Mouse (Mus musculus) olfactory bulb, adult 2 months (tissue): ENCODE data around the gene Elp1. TPM values are rescaled to one million over a fixed set of nuclear protein-coding genes. Genes with fewer than 3 reads are reported as not detected.

Source experiments
- H3K27ac ChIP-seq: fragments of 200-500 bp; 2 replicates; pipeline ENCODE4 v1.5.1; 2012; ENCODE audit warnings: low read depth, low read length; ENCODE audit not compliant: insufficient read depth
- H3K4me1 ChIP-seq: fragments of 200-500 bp; 2 replicates; pipeline ENCODE4 v1.6.1; 2012; ENCODE audit warnings: low read length; ENCODE audit not compliant: control insufficient read depth, insufficient read depth
- H3K4me3 ChIP-seq: fragments of 200-500 bp; 2 replicates; pipeline ENCODE4 v1.5.1; 2012; ENCODE audit warnings: mild to moderate bottlenecking, low read depth, low read length, moderate library complexity; ENCODE audit not compliant: insufficient read depth
- CTCF ChIP-seq: fragments of 200-500 bp; IDR thresholded peaks from 2 replicates; pipeline ENCODE4 v1.5.1; 2012; ENCODE audit warnings: low read depth, mild to moderate bottlenecking, low read length, moderate library complexity; ENCODE audit not compliant: insufficient read depth
- POLR2A ChIP-seq: fragments of 200-500 bp; IDR thresholded peaks from 2 replicates; pipeline ENCODE4 v1.6.1; 2012; ENCODE audit warnings: mild to moderate bottlenecking, low read depth, low read length, moderate library complexity; ENCODE audit not compliant: insufficient read depth
- WGBS: fragments of 180-500 bp; shearing (Covaris S2); methylation state at CpG from one replicate; pipeline ENCODE4 v1.1.7; 2018; 5-methylcytosine and 5-hydroxymethylcytosine counted together
- polyA plus RNA-seq: library from polyadenylated mRNA; stranded (reverse); fragments of >200 nt; gene quantifications from 2 replicates; pipeline ENCODE4 v1.2.4, GENCODE M21; 2012; ENCODE audit warnings: low replicate concordance; ENCODE audit not compliant: missing spikeins, insufficient read depth, insufficient read length

Gene Elp1
- polyA plus RNA-seq, 1 experiment, result not detected

GRCm38 (mm10) chr4:56831998-56832397 lies 29.9 kb upstream of the Elp1 start:
- 85% methylated on average over 7 of the region's 7 CpGs for WGBS
- Histone ChIP-seq H3K4me3 (no peak overlapping the region), H3K27ac (no peak overlapping the region), H3K4me1 (no peaks in the 10 kb centered on the region)
- no peak for TF ChIP-seq POLR2A
- no peak for TF ChIP-seq CTCF

- 69% methylated on average over 13 of the region's 13 CpGs for WGBS
- no peak overlapping the region for H3K4me3 ChIP-seq
- TF ChIP-seq POLR2A (no peak), CTCF (no peak)
- no peak overlapping the region for H3K27ac ChIP-seq
- H3K4me1 ChIP-seq, result no peaks in the 10 kb centered on the region
These were observed 29.0 kb upstream of the Elp1 start for GRCm38 (mm10) chr4:56831013-56831609.

GRCm38 (mm10) chr4:56829511-56829921 lies 27.4 kb upstream of the Elp1 start:
- TF ChIP-seq CTCF, result no peak
- TF ChIP-seq POLR2A, result no peak
- Histone ChIP-seq H3K4me1 (no peaks in the 10 kb centered on the region), H3K27ac (no peak overlapping the region), H3K4me3 (no peak overlapping the region)
- WGBS, result 38% methylated on average over 7 of the region's 7 CpGs

- 63% methylated on average over 3 of the region's 3 CpGs for WGBS
- H3K4me1 ChIP-seq, result no peaks in the 10 kb centered on the region
- no peak overlapping the region for H3K4me3 ChIP-seq
- TF ChIP-seq POLR2A (no peak), CTCF (no peak)
- no peak overlapping the region for H3K27ac ChIP-seq
These were observed 26.8 kb upstream of the Elp1 start for GRCm38 (mm10) chr4:56828932-56829331.

- no peak for TF ChIP-seq POLR2A
- no peak for TF ChIP-seq CTCF
- H3K4me3 ChIP-seq, result no peak overlapping the region
- no peak overlapping the region for H3K27ac ChIP-seq
- WGBS, result 92% methylated on average over 9 of the region's 9 CpGs
- H3K4me1 ChIP-seq, result no peaks in the 10 kb centered on the region
These were observed 22.1 kb upstream of the Elp1 start for GRCm38 (mm10) chr4:56824231-56824630.

- no peak overlapping the region for H3K4me3 ChIP-seq
- TF ChIP-seq POLR2A (no peak), CTCF (no peak)
- H3K4me1 ChIP-seq, result no peaks in the 10 kb centered on the region
- H3K27ac ChIP-seq, result no peak overlapping the region
These were observed 18.0 kb upstream of the Elp1 start for GRCm38 (mm10) chr4:56820017-56820550.

- Histone ChIP-seq H3K4me3 (no peak overlapping the region), H3K4me1 (no peaks in the 10 kb centered on the region), H3K27ac (no peak overlapping the region)
- no peak for TF ChIP-seq POLR2A
- TF ChIP-seq CTCF, result no peak
- WGBS, result 93% methylated on average over 8 of the region's 8 CpGs
These were observed 13.0 kb upstream of the Elp1 start for GRCm38 (mm10) chr4:56815131-56815530.

- TF ChIP-seq CTCF, result no peak
- no peak for TF ChIP-seq POLR2A
- H3K27ac ChIP-seq, result no peak overlapping the region
- no peak overlapping the region for H3K4me3 ChIP-seq
- H3K4me1 ChIP-seq, result no peaks in the 10 kb centered on the region
- 82% methylated on average over 4 of the region's 4 CpGs for WGBS
These were observed 10.0 kb upstream of the Elp1 start for GRCm38 (mm10) chr4:56812096-56812495.

- Histone ChIP-seq H3K27ac (no peak overlapping the region), H3K4me3 (no peak overlapping the region), H3K4me1 (no peaks in the 10 kb centered on the region)
- 74% methylated on average over 3 of the region's 3 CpGs for WGBS
- TF ChIP-seq CTCF (no peak), POLR2A (no peak)
These were observed 9.5 kb upstream of the Elp1 start for GRCm38 (mm10) chr4:56811642-56812041.

- Histone ChIP-seq H3K4me3 (no peak overlapping the region), H3K4me1 (no peaks in the 10 kb centered on the region), H3K27ac (no peak overlapping the region)
- TF ChIP-seq POLR2A, result no peak
- no peak for TF ChIP-seq CTCF
- 84% methylated on average over 4 of the region's 4 CpGs for WGBS
These were observed 6.9 kb upstream of the Elp1 start for GRCm38 (mm10) chr4:56809050-56809449.
